Mouse (Mus musculus): ENCODE results near the gene Gon4l. TPM values are rescaled to one million over a fixed set of nuclear protein-coding genes. Genes with fewer than 3 reads are reported as not detected.
"Not testable (repeated sequence)": the region's sequence is repeated elsewhere in the genome, so short reads cannot be mapped to it uniquely, and the experiment has no call there.

Gon4l gene
- polyA plus RNA-seq (2015; fragmentation: Nextera tagmentation; extraction: Ambion mirVana), result 7.7 and 7.9 TPM in 2 replicates

DNA sequence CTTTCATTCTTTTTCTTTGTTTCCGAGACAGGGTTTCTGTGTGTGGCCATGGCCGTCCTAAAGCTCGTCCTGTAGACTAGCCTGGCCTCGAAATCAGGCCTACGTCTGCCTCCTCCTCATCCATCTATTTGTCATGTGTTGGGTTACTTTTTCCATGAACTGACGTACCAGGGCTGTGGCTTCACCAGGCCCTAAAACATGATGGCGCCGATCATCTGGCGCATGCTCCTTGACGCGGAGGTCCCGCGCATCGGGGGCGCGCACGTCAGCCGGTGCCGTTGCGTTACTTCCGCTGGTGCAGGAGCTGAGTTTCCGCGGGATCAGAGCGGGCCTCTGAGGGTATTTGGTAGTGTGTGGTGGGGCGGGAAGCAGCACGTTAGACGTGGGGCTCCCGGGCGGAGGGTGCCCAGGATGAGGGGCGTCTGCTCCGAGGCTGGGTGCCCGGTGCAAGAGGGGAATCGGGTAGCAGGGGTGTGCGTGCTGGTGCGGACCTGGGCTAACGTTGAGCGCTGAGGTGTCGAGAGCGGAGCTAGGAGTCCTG, at the start of gene Gon4l:
Gene Gon4l (plus strand): TSS at position 281 of the 541 bp plus-strand sequence.
- not testable (repeated sequence) for H3K27me3 ChIP-seq (replicated peaks); H3K9me3 ChIP-seq; H3K27ac ChIP-seq; H3K36me3 ChIP-seq; H3K4me1 ChIP-seq (replicated peaks)
- Histone ChIP-seq H3K4me2 (replicated peaks) (peak within 1 kb of the TSS; percentile 53), H3K4me3 (replicated peaks) (peak within 1 kb of the TSS; percentile 40), H3K9ac (0 out of 2 replicates have a peak within 1 kb of the TSS, but pooled peaks have one; percentile 32)
- peak; percentile 82 for ATAC-seq
- WGBS, result 1% methylated on average over 30 of the region's 39 CpGs

DNA sequence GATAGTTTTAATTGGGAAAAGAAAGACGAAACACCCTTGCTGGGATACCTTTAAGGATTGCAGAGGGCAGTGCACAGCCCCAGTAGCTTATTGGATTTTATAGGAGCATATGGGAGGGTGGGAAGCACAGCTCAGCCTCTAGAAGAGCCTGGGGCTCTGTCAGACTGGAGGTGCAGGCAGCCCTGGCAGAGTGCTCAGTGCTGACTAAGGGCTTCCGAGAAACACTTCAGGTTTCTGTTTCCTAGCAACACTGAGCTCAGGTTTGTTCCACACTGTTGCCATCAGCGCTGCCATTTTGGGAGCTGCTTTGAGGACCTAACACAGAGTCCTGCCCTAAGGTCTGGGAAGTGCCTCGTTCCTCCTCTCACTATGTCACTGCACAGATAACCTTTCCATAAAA, 48.7 kb upstream of the Gon4l start:
- not testable (repeated sequence) for H3K4me2 ChIP-seq (replicated peaks); H3K4me1 ChIP-seq (replicated peaks); H3K27me3 ChIP-seq (replicated peaks); H3K4me3 ChIP-seq (replicated peaks); H3K36me3 ChIP-seq; H3K27ac ChIP-seq; H3K9me3 ChIP-seq; ATAC-seq; H3K9ac ChIP-seq
- WGBS, result 89% methylated on average over 1 of the region's 4 CpGs

DNA sequence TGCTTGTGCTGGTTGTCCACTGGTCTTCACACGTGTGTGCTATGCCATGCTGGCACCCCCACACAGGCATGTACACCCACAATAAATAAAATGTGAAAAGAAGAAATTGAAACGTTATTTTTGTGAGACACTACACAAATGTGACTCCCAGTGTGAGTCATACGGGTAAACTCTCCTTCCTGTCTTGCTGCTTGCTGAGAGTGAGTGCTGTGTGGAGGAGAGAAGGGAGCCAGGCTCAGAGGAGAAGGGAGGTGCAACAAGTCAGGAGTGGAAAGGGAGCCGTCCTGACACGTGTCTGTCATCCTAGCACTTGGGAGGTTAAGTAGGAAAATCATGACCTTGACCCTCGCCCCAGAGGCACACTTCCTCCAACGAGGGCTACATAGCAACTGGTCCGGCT, 48.2 kb upstream of the Gon4l start:
- no CpG with 5 or more reads among the region's 8 CpGs for WGBS
- not testable (repeated sequence) for H3K4me1 ChIP-seq (replicated peaks); H3K27ac ChIP-seq; H3K27me3 ChIP-seq (replicated peaks); H3K9ac ChIP-seq; H3K9me3 ChIP-seq; H3K4me3 ChIP-seq (replicated peaks); H3K36me3 ChIP-seq; H3K4me2 ChIP-seq (replicated peaks); ATAC-seq

DNA sequence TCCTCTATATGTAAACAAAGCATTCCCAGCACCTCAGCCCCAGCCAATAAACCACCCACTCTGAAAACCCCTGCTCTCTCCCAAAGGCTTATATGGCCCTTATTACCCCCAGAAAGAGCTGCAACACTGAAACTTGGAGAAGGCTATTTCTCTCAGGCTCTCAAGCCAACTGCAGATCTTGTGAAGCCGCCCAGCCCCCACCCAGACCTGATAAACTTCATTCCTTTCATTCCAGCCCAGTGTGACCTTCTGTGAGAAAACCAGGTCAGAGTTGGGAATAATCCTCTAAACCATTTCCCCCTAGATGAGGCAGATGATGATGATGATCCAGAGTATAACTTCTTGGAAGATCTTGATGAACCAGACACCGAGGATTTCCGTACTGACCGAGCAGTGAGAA, 47.0 kb upstream of the Gon4l start:
- H3K9ac ChIP-seq; H3K4me2 ChIP-seq (replicated peaks); H3K36me3 ChIP-seq; H3K4me3 ChIP-seq (replicated peaks); ATAC-seq; H3K4me1 ChIP-seq (replicated peaks); H3K9me3 ChIP-seq; H3K27ac ChIP-seq; H3K27me3 ChIP-seq (replicated peaks): not testable (repeated sequence)
- WGBS, result 86% methylated on average over 1 of the region's 4 CpGs

DNA sequence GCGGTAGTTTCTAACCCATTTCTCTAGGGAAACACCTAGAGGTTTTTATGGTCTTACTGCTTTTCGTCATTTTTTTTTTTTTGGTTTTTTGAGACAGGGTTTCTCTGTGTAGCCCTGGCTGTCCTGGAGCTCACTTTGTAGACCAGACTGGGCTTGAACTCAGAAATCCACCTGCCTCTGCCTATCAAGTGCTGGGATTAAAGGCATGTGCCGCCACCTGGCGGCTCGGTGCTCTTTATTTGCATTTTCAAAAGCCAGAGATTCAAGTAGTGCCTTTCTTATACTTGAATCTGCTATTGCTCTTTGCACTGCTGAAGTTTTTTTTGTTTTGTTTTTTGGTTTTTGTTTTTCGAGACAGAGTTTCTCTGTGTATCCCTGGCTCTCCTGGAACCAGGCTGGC, 37.5 kb upstream of the Gon4l start:
- H3K4me1 ChIP-seq (replicated peaks); H3K4me3 ChIP-seq (replicated peaks); H3K9ac ChIP-seq; H3K4me2 ChIP-seq (replicated peaks); H3K9me3 ChIP-seq; H3K36me3 ChIP-seq; ATAC-seq; H3K27ac ChIP-seq; H3K27me3 ChIP-seq (replicated peaks): not testable (repeated sequence)
- 93% methylated on average over 6 of the region's 6 CpGs for WGBS

DNA sequence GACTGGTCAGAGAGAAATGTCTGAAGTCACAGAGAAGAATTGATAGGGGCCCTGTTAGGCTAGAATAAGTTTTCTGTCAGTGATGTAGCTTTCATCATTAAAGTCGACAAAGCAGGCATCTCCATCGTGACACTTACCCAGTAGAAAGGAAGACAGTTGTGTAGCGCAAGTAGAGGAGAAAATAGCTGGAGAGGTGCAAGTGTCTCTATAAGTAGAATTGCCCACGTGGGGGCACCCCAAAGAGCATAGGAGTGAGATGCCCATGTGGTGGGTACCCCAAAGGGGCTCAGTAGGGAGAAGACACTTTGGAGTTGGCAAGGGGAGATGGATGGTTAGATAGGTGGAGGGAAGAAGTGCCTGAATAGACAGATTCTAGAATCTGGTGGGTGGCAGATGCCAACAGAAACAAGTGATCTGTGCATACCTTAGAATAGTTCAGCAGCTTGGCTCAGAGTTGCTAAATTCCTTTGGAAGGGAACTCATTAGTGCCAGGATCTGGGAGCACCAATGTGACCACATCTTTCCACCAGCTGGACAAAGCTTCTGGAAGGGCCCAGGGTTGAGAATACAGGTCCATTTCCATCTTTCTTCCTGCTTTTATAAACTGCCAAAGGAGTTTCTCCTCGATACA, 31.0 kb upstream of the Gon4l start:
- WGBS, result 90% methylated on average over 5 of the region's 5 CpGs
- Histone ChIP-seq H3K4me2 (replicated peaks) (no peak overlapping the region), H3K27me3 (replicated peaks) (no peaks in the 10 kb centered on the region), H3K9me3 (no peaks in the 10 kb centered on the region), H3K9ac (no peak overlapping the region), H3K4me1 (replicated peaks) (no peaks in the 10 kb centered on the region), H3K4me3 (replicated peaks) (no peak overlapping the region), H3K36me3 (peaks cover 7% of the 10 kb centered on the region; the same call in 1 of the 2 replicates), H3K27ac (no peak overlapping the region)
- no peak for ATAC-seq

DNA sequence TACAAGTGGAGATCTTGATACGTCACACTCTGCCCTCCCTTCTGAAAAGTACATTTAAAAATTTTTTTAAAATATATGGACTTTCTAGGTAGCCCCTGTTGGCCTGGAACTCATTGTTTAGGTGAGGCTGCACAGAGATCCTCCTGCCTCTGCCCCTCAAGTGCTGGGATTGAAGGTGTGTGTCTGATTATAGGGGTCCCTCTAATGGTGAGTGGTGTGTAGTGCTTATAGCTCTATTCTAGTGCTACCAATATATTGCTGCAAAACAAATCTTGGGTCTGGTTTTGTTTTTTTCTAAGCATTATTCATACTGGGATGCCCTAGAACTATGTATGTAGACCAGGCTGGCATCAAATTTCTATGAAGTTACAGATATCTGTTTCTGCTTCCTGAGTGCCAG, 9.3 kb upstream of the Gon4l start:
- H3K9me3 ChIP-seq, result no peaks in the 10 kb centered on the region
- no peak overlapping the region for H3K9ac ChIP-seq
- no peak for ATAC-seq
- H3K4me1 ChIP-seq (replicated peaks), result no peaks in the 10 kb centered on the region
- peaks cover 7% of the 10 kb centered on the region; the same call in 1 of the 2 replicates for H3K36me3 ChIP-seq
- H3K27ac ChIP-seq, result no peak overlapping the region
- no peak overlapping the region for H3K4me2 ChIP-seq (replicated peaks)
- no peaks in the 10 kb centered on the region for H3K27me3 ChIP-seq (replicated peaks)
- 100% methylated on average over 1 of the region's 1 CpGs for WGBS
- H3K4me3 ChIP-seq (replicated peaks), result no peak overlapping the region

DNA sequence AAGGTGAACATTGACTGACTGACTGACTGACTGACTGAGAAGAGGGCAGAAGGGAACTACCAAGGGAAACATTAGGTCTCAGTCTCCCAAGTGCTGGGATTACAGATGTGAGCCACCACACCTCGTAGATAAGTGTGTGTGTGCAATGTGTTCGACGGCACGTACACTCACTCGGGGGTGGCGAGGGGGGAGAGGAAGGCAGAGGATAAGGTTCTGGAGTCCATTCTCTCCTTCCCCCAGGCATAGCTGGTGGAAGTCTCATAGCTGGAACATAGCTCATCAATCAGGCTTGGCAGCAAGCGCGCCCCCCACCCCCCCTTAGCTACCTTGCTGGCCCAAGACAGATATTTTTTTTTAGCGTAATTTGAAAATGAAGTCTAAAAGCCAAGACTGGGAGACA, 7.8 kb upstream of the Gon4l start:
- Histone ChIP-seq H3K27me3 (replicated peaks) (no peaks in the 10 kb centered on the region), H3K9ac (no peak overlapping the region), H3K4me3 (replicated peaks) (no peak overlapping the region), H3K9me3 (no peaks in the 10 kb centered on the region), H3K27ac (no peak overlapping the region), H3K4me2 (replicated peaks) (no peak overlapping the region), H3K4me1 (replicated peaks) (0 out of 2 replicates have a peak, but pooled peaks cover 2% of the 10 kb centered on the region), H3K36me3 (0 out of 2 replicates have a peak, but pooled peaks cover 4% of the 10 kb centered on the region)
- ATAC-seq, result no peak
- 93% methylated on average over 9 of the region's 9 CpGs for WGBS

DNA sequence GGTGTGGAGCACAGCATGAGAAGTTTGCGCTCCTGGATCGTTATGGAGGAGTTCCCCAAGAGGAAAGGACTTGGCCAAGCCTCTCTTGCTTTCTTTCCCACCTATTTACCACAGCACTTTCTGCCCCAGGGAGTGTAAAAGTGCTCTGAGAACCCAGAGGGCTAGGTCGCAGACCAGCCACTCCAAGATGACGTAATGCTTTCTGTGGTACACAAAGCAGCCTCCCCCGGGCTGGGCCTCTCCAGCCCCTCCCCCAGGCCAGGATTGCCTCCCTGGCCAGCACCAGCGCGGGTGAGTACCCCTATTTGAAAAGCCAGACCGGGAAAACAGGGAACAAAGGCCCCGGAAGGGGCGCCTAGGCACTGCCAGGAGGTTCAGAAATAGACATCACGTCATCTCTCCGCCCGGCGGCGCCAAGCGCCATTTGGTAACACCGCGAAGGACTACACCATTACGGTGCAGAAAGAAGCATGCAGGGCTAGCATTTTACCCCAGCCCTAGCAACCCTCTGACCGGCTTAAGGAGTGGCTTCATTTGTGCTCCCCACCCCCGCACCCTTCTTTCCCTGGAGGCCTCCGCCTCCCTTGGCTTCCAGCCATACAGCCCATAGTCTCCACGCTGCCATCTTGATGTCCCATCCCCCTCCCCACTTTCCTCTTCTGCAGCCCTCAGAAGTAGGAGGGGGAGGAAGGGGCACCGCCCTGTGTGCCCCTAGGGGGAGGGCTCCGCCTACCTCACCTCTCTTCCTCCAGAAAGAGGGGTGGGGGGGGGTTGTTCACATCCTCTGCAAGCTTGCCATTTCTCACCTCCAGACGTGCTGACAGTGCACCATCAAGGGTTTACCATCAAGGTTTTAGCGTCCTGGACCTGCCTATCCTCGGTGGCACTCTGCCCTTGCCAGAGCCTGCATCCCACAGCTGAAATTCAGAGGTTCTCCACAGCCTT, 3.6 kb upstream of the Gon4l start:
- H3K27me3 ChIP-seq (replicated peaks); H3K9me3 ChIP-seq; H3K36me3 ChIP-seq; H3K4me1 ChIP-seq (replicated peaks); H3K9ac ChIP-seq: not testable (repeated sequence)
- peak overlapping the region; percentile 27 for H3K4me3 ChIP-seq (replicated peaks)
- H3K27ac ChIP-seq, result 0 out of 2 replicates have a peak overlapping the region, but pooled peaks have one; percentile 22
- 11% methylated on average over 21 of the region's 28 CpGs for WGBS
- peak overlapping the region; percentile 49 for H3K4me2 ChIP-seq (replicated peaks)
- peak; percentile 69 for ATAC-seq

DNA sequence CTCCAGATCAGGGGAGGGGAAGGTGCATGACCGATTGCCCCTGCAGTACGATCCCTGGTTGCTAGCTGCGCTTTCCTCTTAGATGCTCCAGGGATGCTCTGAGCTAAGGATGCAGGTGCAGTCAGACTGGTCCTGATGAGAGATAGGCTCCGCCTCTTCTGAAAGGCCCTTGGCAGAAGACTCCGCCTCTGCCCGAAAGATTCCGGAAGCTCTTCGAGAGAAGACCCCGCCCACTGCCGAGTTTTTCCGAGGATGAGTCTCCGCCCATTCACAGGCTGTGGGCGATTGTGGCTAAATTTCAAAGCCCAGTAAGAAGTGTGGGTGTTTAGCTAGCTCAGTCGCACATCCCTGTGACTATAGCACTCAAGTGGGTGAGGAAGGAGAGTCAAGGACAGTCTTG, 2.6 kb upstream of the Gon4l start:
- H3K9ac ChIP-seq; H3K9me3 ChIP-seq; H3K4me1 ChIP-seq (replicated peaks); H3K4me3 ChIP-seq (replicated peaks); H3K36me3 ChIP-seq; H3K27ac ChIP-seq; H3K27me3 ChIP-seq (replicated peaks): not testable (repeated sequence)
- H3K4me2 ChIP-seq (replicated peaks), result 0 out of 2 replicates have a peak overlapping the region, but pooled peaks have one; percentile 11
- peak; percentile 48 for ATAC-seq
- WGBS, result 6% methylated on average over 14 of the region's 14 CpGs

DNA sequence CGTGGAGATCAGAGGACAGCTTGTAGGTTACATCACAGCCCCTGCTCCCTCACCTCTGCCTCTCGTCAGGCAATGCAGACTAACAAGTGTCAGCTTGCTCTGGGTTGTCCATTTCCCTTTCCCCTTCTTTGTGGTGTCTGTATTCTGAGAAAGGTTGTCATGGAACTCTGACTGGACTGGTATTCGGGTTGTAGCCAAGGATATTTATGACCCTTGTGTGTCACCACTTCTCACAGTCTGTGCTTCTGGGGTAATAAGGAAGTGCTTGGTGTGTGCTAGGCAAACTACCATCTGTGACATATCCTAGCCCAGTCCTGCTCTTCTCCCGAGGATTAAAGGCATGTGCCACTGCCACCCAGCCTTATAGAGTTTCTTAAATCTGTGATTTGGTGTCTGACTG, 14.1 kb downstream of the Gon4l start:
- no peaks in the 10 kb centered on the region for H3K27me3 ChIP-seq (replicated peaks)
- no peak overlapping the region for H3K27ac ChIP-seq
- 74% methylated on average over 4 of the region's 4 CpGs for WGBS
- peak; percentile 81 for ATAC-seq
- H3K4me1 ChIP-seq (replicated peaks), result no peaks in the 10 kb centered on the region
- H3K36me3 ChIP-seq, result no peaks in the 10 kb centered on the region
- no peaks in the 10 kb centered on the region for H3K9me3 ChIP-seq
- no peak overlapping the region for H3K4me2 ChIP-seq (replicated peaks)
- H3K4me3 ChIP-seq (replicated peaks), result no peak overlapping the region
- H3K9ac ChIP-seq, result no peak overlapping the region

DNA sequence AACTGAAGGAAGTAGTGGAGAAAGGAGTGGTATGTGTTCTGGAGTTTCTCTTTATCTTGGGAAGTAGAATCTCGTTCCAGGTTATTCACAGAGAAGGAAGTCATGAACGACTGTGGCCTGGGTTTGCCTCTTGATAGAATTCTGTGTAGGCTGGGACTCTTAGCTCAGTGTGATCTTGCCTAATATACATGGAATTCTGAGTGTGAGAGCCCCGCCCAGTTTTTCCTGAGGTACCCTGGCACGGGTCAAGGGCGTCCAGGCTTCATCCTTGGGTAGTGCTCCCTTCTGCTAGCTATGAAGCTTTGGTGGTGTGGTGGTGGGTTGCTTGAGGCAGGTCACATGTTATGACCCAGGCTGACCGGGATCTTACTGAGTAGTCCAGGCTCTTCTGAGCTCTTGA, 20.8 kb downstream of the Gon4l start:
- ATAC-seq, result no peak
- no peak overlapping the region for H3K4me3 ChIP-seq (replicated peaks)
- no peaks in the 10 kb centered on the region for H3K9me3 ChIP-seq
- no peak overlapping the region for H3K9ac ChIP-seq
- WGBS, result 82% methylated on average over 6 of the region's 6 CpGs
- no peak overlapping the region for H3K27ac ChIP-seq
- no peaks in the 10 kb centered on the region for H3K4me1 ChIP-seq (replicated peaks)
- no peak overlapping the region for H3K4me2 ChIP-seq (replicated peaks)
- peaks cover 32% of the 10 kb centered on the region for H3K36me3 ChIP-seq
- no peaks in the 10 kb centered on the region for H3K27me3 ChIP-seq (replicated peaks)

Data from intestine, embryonic 15.5 days (tissue).